Mouse (Mus musculus): Measurements from ENCODE around the gene Sept3. TPM values are rescaled to one million over a fixed set of nuclear protein-coding genes. Genes with fewer than 3 reads are reported as not detected.

Sept3 gene
- polyA plus RNA-seq, 1 experiment from 2014 or later: 30.8 TPM

DNA sequence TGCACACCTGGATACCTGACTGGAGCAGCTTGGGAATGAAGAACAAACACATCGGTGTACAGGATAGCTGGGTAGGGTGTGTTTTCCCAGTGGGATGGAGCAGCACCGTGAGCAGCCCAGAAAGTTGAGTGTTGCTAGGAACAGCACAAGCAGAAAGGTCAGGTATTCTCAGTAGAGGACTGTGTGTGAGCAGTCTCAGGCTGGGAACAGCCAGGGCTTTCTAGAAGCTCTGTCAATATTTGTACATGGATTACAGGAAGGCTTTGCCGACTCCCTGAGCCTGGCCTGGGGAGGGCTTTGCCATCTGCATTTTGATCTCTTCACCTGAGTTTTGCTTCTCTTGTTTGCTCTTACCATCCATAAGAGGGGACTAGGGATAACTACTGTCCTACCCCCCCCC is 32.4 kb downstream of the Sept3 start:
- Histone ChIP-seq H3K4me2 (no peak overlapping the region), H3K4me1 (no peaks in the 10 kb centered on the region), H3K27me3 (no peaks in the 10 kb centered on the region), H3K9me3 (no peaks in the 10 kb centered on the region), H3K36me3 (no peaks in the 10 kb centered on the region), H3K27ac (no peak overlapping the region), H3K9ac (no peak overlapping the region), H3K4me3 (no peak overlapping the region)
- ATAC-seq (ENCODE audit: insufficient number of reproducible peaks, insufficient read depth, low FRiP score, low TSS enrichment, low read depth): no peak
- 73% methylated on average over 3 of the region's 3 CpGs for WGBS

DNA sequence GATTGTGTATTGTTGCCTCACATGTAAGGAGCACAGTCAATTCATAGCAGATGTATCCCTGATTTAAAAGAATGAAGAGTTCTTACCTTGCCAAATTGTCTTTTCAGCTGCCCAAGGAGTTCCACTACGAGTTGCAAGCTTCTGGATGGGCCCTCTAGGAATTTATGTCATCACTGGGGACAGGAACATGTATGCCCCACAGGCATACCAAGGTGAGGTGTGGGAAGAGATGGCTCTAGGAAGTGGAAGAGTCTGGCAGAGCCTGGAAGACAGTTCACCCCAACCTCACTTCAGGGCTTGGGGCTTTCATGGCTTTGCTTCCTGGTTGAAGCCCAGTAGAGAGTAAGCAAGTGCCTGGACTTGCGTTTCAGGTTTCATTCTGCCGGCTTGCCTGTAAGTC is 33.7 kb downstream of the Sept3 start:
- Histone ChIP-seq H3K9ac (no peak overlapping the region), H3K9me3 (no peaks in the 10 kb centered on the region), H3K4me2 (no peak overlapping the region), H3K4me1 (no peaks in the 10 kb centered on the region), H3K36me3 (no peaks in the 10 kb centered on the region), H3K27me3 (no peaks in the 10 kb centered on the region), H3K4me3 (no peak overlapping the region), H3K27ac (no peak overlapping the region)
- WGBS: 59% methylated on average over 3 of the region's 3 CpGs
- no peak for ATAC-seq (ENCODE audit: insufficient number of reproducible peaks, insufficient read depth, low FRiP score, low TSS enrichment, low read depth)

DNA sequence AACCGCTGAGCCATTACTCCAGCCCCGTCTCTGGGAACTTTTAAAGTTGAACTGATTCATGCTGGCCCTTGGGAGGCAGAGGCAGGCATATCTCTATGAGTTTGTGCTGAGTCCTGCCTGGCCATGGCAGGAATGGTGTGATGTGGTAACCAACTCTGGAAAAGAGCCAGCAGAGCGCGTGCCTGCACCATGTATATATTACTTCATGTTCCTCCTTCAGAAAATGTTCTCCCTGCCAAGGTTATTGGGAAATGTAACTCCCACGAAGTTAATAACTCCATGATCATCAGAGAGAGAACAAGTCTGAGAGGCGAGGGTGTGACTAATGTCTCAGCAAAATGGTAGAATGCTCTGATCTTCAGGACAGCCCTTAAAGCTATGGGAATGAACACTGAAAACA is 43.1 kb downstream of the Sept3 start:
- H3K4me3 ChIP-seq: no peak overlapping the region
- H3K27me3 ChIP-seq: no peaks in the 10 kb centered on the region
- H3K4me2 ChIP-seq: no peak overlapping the region
- H3K27ac ChIP-seq: no peak overlapping the region
- no peak overlapping the region for H3K9ac ChIP-seq
- no peaks in the 10 kb centered on the region for H3K4me1 ChIP-seq
- H3K36me3 ChIP-seq: no peaks in the 10 kb centered on the region
- no peak for ATAC-seq (ENCODE audit: insufficient number of reproducible peaks, insufficient read depth, low FRiP score, low TSS enrichment, low read depth)
- WGBS: 82% methylated on average over 6 of the region's 6 CpGs
- no peaks in the 10 kb centered on the region for H3K9me3 ChIP-seq

DNA sequence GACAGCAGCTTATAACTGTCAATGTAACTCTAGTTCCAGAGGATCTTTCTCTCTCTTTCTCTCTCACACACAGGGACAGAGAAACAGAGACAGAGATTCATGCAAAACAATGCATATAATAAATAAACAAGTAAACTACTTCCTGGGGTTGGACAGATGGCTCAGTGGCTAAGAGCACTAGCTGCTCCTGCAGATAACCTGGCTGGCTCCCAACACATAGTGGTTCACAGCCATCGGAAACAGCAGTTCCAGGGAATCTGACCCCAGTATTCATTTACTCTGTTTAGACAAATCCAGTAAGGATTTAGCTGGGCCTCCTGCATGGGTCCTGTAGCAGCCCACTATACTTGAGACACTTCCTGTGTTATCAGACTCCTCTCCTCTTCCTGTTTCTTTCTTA is 44.9 kb downstream of the Sept3 start:
- Histone ChIP-seq H3K27ac (no peak overlapping the region), H3K4me1 (peaks cover 12% of the 10 kb centered on the region)
- 59% methylated on average over 1 of the region's 1 CpGs for WGBS

DNA sequence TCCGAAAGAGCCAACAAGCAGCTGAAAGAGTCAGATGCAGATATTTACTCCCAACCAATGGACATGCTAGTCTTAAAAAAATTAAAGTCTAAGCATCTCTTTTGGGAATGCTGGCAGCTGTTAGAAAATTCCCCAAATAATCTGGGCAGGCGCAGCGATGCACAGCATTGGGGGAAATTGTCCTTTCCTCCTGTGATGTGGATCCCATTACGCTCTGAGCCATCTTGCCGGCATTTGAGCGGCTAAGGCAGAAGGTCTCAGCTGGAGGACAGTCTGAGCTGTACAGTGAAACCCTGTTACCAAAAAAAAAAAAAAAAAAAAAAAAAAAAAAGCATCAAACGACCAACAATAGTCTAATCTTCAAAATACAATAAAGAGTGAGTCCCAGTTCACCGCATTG is 47.5 kb downstream of the Sept3 start:
- 66% methylated on average over 8 of the region's 8 CpGs for WGBS
- Histone ChIP-seq H3K4me2 (no peak overlapping the region), H3K36me3 (no peaks in the 10 kb centered on the region), H3K9me3 (no peaks in the 10 kb centered on the region), H3K9ac (no peak overlapping the region), H3K4me1 (peaks cover 14% of the 10 kb centered on the region), H3K27ac (no peak overlapping the region), H3K27me3 (no peaks in the 10 kb centered on the region), H3K4me3 (no peak overlapping the region)
- ATAC-seq (ENCODE audit: insufficient number of reproducible peaks, insufficient read depth, low FRiP score, low TSS enrichment, low read depth): no peak

More for the DNA sequence above, 44.9 kb downstream of the Sept3 start:
- no peaks in the 10 kb centered on the region for H3K27me3 ChIP-seq
- H3K4me2 ChIP-seq: no peak overlapping the region
- H3K4me3 ChIP-seq: no peak overlapping the region
- no peak overlapping the region for H3K9ac ChIP-seq
- no peak for ATAC-seq (ENCODE audit: insufficient number of reproducible peaks, insufficient read depth, low FRiP score, low TSS enrichment, low read depth)
- H3K36me3 ChIP-seq: no peaks in the 10 kb centered on the region
- H3K9me3 ChIP-seq: no peaks in the 10 kb centered on the region

DNA sequence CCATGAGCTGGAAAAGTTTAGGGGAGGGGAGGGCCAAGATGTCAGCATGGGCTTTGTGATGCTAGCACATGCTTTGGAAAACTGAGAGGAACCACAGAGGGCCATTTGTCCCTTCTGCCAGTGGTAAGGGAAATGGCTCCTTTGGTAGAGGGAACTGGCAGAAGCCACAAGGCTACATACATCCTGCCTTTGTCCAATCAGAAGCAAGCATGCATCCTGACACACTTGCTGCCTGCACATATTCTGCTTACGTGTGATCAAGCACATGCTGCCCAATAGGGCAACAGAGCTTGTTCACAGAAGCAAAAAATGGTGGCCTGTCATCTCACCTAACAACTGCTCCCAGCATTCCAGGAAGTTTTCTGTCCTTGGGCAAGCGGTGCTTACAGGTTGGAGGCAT is 50.7 kb downstream of the Sept3 start:
- Histone ChIP-seq H3K4me2 (no peak overlapping the region), H3K9ac (no peak overlapping the region), H3K9me3 (no peaks in the 10 kb centered on the region), H3K4me1 (peaks cover 14% of the 10 kb centered on the region), H3K4me3 (no peak overlapping the region), H3K27me3 (no peaks in the 10 kb centered on the region), H3K27ac (no peak overlapping the region), H3K36me3 (peaks cover 17% of the 10 kb centered on the region)
- ATAC-seq (ENCODE audit: insufficient number of reproducible peaks, insufficient read depth, low FRiP score, low TSS enrichment, low read depth): no peak
- 58% methylated on average over 2 of the region's 2 CpGs for WGBS

DNA sequence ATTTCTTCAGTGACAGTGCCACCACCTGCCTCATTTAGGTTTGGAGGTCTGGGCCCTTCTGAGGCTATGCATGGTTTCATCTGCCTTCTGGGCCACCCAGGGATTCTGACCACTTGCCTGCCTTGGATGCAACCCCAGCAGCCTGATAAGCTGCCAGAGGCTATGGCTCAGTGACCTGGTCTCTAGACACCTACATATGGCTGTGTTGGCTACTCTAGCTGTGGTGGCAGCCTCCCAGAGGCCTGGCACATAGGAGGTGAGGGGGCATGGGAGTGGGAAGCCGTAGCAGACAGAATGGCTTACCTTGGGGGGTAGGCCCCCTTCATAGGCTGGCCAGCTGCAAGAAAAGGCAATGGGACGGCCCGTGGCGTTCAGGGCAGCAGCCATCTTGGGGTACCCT is 60.5 kb downstream of the Sept3 start:
- Histone ChIP-seq H3K27me3 (no peaks in the 10 kb centered on the region), H3K36me3 (peaks cover 48% of the 10 kb centered on the region), H3K4me1 (peaks cover 24% of the 10 kb centered on the region), H3K27ac (no peak overlapping the region), H3K9ac (no peak overlapping the region), H3K4me3 (no peak overlapping the region), H3K4me2 (no peak overlapping the region), H3K9me3 (no peaks in the 10 kb centered on the region)
- 88% methylated on average over 4 of the region's 4 CpGs for WGBS
- ATAC-seq (ENCODE audit: insufficient number of reproducible peaks, insufficient read depth, low FRiP score, low TSS enrichment, low read depth): no peak

DNA sequence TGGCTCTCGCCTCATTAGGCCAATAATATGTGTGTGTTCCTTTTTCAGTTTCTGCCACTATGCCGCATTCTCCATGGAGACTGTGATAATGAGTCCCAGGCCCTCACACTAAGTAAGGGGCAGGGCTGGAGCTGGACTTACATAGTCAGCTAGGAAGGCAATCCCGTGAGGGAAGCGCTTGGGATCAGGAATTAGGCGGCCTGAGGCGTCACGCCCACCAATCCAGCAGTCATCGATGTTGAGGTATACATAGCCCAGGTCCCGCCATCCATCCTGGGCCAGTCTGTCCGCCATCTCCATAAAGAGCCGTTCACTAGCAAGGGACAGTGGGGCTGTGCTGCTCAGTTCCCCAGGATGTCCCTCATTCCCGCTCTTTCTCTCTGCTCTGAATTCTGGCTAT is 61.9 kb downstream of the Sept3 start:
- ATAC-seq (ENCODE audit: insufficient number of reproducible peaks, insufficient read depth, low FRiP score, low TSS enrichment, low read depth): no peak
- Histone ChIP-seq H3K9me3 (no peaks in the 10 kb centered on the region), H3K4me3 (no peak overlapping the region), H3K4me1 (peaks cover 37% of the 10 kb centered on the region), H3K36me3 (peaks cover 43% of the 10 kb centered on the region), H3K27ac (no peak overlapping the region), H3K4me2 (no peak overlapping the region), H3K9ac (0 out of 2 replicates have a peak overlapping the region, but pooled peaks have one; percentile 4), H3K27me3 (no peaks in the 10 kb centered on the region)
- WGBS: 69% methylated on average over 12 of the region's 12 CpGs

DNA sequence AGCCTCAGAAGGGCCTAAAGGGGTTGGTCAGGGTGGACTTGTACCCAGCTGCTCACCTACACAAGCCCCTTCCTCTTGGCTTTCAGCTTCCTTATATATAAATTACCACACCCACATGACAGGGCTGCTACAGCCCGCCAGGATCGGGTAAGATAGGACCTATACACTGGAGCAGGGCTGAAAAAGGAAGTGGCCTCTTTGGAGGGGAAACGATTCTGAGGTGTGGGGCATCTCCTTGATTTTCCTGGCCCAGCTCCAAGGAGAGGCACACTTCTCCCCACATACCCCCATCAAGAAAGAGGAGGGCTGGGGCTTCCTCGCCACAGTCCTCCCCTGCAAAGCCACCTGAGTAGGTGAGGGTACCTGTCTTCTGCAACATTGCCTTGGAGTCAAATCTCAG is 63.2 kb downstream of the Sept3 start:
- no peak for ATAC-seq (ENCODE audit: insufficient number of reproducible peaks, insufficient read depth, low FRiP score, low TSS enrichment, low read depth)
- Histone ChIP-seq H3K4me1 (peaks cover 44% of the 10 kb centered on the region), H3K36me3 (peaks cover 31% of the 10 kb centered on the region), H3K27me3 (no peaks in the 10 kb centered on the region), H3K4me2 (peak overlapping the region; percentile 74), H3K9ac (peak overlapping the region; percentile 78), H3K9me3 (no peaks in the 10 kb centered on the region), H3K4me3 (peak overlapping the region; percentile 61), H3K27ac (peak overlapping the region; percentile 33; the same call in 1 of the 2 replicates)
- 37% methylated on average over 4 of the region's 4 CpGs for WGBS

DNA sequence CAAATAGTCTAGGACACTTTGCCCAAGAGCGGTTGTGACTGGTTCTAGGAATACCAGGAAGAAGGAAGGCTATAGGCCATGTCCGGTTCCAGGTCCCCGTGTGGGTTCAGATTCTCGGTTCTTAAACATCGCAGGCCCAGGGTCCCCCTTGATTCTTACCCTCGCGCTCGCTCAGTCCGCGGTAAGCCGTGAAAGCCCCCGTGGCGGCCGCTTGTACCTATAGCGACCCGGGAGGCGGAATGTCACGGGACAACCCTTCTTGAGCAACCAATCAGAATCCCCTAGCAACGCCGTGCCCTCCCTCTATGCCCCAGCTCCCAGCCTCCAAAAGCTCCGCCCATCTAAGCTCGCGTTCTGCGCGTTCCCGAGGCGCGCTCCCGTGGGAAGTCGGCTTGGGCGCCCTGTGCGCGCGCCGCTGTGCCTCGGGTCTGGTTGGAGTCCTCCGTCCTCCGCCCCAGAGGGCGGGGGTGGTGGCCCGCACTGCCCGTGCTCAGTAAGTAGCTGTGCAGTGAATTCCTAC is 64.0 kb downstream of the Sept3 start, which contains the start of the genes Naga, Pheta2 and Smdt1:
Naga (minus strand) TSS at position 333 of the 520 bp plus-strand sequence.
Pheta2 (plus strand) TSS at position 350 of the 520 bp plus-strand sequence.
Smdt1 (plus strand) TSS at position 367 of the 520 bp plus-strand sequence.
- peak; percentile 85 for ATAC-seq (ENCODE audit: insufficient number of reproducible peaks, insufficient read depth, low FRiP score, low TSS enrichment, low read depth)
- H3K4me2 ChIP-seq: peak within 1 kb of the TSS; percentile 74
- peaks cover 44% of the 10 kb centered on the region for H3K4me1 ChIP-seq
- under 1% methylated on average over 41 of the region's 41 CpGs for WGBS
- no peaks in the 10 kb centered on the region for H3K27me3 ChIP-seq
- H3K9me3 ChIP-seq: no peaks in the 10 kb centered on the region
- H3K9ac ChIP-seq: peak within 1 kb of the TSS; percentile 78
- H3K36me3 ChIP-seq: peaks cover 37% of the 10 kb centered on the region
- H3K27ac ChIP-seq: peak within 1 kb of the TSS; percentile 78
- peak within 1 kb of the TSS; percentile 61 for H3K4me3 ChIP-seq

DNA sequence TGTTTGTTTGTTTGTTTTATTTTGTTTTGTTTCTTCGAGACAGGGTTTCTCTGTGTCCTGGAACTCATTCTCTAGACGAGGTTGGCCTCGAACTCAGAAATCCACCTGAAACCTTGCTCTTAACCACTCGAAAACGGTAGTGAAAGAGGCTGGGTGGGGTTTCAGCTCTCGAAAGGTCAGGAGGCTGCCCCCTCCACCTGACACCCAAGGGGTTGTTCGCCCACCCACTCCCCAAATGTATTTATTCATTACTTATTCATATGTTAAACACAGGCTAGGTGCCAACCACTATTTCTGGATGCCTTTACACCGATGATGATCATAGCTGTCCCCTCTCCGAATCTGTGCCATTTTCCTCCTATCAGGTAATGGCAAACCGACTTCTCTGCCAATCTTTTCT is 64.5 kb downstream of the Sept3 start:
- Histone ChIP-seq H3K4me1 (peaks cover 44% of the 10 kb centered on the region), H3K4me3 (peak overlapping the region; percentile 61), H3K4me2 (peak overlapping the region; percentile 74), H3K9me3 (no peaks in the 10 kb centered on the region), H3K9ac (peak overlapping the region; percentile 78), H3K27me3 (no peaks in the 10 kb centered on the region), H3K36me3 (peaks cover 38% of the 10 kb centered on the region), H3K27ac (0 out of 2 replicates have a peak overlapping the region, but pooled peaks have one; percentile 12)
- WGBS: 58% methylated on average over 10 of the region's 10 CpGs
- ATAC-seq (ENCODE audit: insufficient number of reproducible peaks, insufficient read depth, low FRiP score, low TSS enrichment, low read depth): no peak

DNA sequence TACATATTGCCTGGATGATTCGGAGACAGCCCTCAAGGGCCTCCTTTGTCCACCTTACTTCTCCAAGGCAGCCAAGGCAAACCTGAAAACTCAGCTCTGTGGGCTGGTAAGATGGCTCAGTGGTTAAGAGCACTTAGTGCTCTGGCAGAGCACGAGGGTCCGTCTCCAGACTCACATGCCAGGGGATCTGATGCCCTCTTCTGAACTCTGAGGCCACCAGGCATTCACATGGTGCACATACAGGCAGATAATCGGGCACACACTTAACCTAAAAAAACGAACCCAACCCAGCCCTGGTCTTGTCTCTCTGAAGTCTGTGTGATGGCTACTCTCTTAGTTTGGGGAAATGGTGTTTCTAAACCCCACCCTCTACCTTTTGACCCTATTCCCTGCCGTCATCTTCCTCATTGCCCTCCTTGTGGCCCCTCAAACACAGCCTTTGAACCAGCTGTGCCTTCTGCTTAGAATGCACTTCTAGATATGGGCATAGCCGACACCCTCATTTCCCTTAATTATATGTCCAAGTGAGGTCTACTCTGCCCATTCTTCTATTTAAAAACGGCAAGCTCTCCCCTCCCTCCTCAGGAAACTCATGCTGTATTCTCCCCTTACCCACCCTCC is 65.1 kb downstream of the Sept3 start:
- H3K4me3 ChIP-seq: no peak overlapping the region
- peaks cover 44% of the 10 kb centered on the region for H3K4me1 ChIP-seq
- H3K4me2 ChIP-seq: no peak overlapping the region
- H3K27me3 ChIP-seq: no peaks in the 10 kb centered on the region
- WGBS: 72% methylated on average over 8 of the region's 8 CpGs
- H3K36me3 ChIP-seq: peaks cover 32% of the 10 kb centered on the region
- no peak overlapping the region for H3K9ac ChIP-seq
- H3K27ac ChIP-seq: peak overlapping the region; percentile 78
- ATAC-seq (ENCODE audit: insufficient number of reproducible peaks, insufficient read depth, low FRiP score, low TSS enrichment, low read depth): no peak
- no peaks in the 10 kb centered on the region for H3K9me3 ChIP-seq
